Mouse (Mus musculus) limb, embryonic 12.5 days (tissue): ENCODE data around the gene Slc6a17. TPM values are rescaled to one million over a fixed set of nuclear protein-coding genes. Genes with fewer than 3 reads are reported as not detected.

Experiments
- ATAC-seq: fragments of 200-750 bp; cut with Nextera tagmentation; 2 replicates; pipeline ENCODE4 v1.8.0; 2017; ENCODE audit warnings: low read depth, moderate TSS enrichment; ENCODE audit not compliant: insufficient number of reproducible peaks, insufficient read depth, low FRiP score, low TSS enrichment
- H3K27ac ChIP-seq: fragments of 300-500 bp; sonication (generic); 2 replicates; pipeline ENCODE4 v1.5.1; 2016; ENCODE audit warnings: mild to moderate bottlenecking, moderate library complexity
- H3K27me3 ChIP-seq: fragments of 300-500 bp; sonication (generic); 2 replicates; pipeline ENCODE4 v1.6.1; 2016; ENCODE audit warnings: mild to moderate bottlenecking, moderate library complexity
- H3K36me3 ChIP-seq: fragments of 300-500 bp; sonication (generic); 2 replicates; pipeline ENCODE4 v1.6.1; 2016; ENCODE audit warnings: mild to moderate bottlenecking, moderate library complexity
- H3K4me1 ChIP-seq: fragments of 300-500 bp; sonication (generic); replicated peaks from 2 replicates; pipeline ENCODE4 v1.6.1; 2016
- H3K4me2 ChIP-seq: fragments of 300-500 bp; sonication (generic); 2 replicates; pipeline ENCODE4 v1.6.1; 2016; ENCODE audit warnings: mild to moderate bottlenecking, moderate library complexity
- H3K4me3 ChIP-seq: fragments of 300-500 bp; sonication (generic); replicated peaks from 2 replicates; pipeline ENCODE4 v1.5.1; 2016; ENCODE audit warnings: mild to moderate bottlenecking
- H3K9ac ChIP-seq: fragments of 300-500 bp; sonication (generic); replicated peaks from 2 replicates; pipeline ENCODE4 v1.6.1; 2016; ENCODE audit warnings: mild to moderate bottlenecking, moderate library complexity
- H3K9me3 ChIP-seq: fragments of 300-500 bp; sonication (generic); 2 replicates; pipeline ENCODE4 v1.6.1; 2016; ENCODE audit warnings: mild to moderate bottlenecking, moderate library complexity
- WGBS: fragments of 180-500 bp; shearing (Covaris S2); methylation state at CpG from one replicate; pipeline ENCODE4 v1.1.7; 2016; 5-methylcytosine and 5-hydroxymethylcytosine counted together
- polyA plus RNA-seq: library from polyadenylated mRNA; unstranded; fragments of >200 nt; fragmentation: Nextera tagmentation; extraction: Ambion mirVana; gene quantifications from 2 replicates; pipeline ENCODE4 v1.2.1, GENCODE M21; 2016

Gene Slc6a17
- polyA plus RNA-seq, 1 experiment from 2014 or later, result 4.5 TPM

DNA sequence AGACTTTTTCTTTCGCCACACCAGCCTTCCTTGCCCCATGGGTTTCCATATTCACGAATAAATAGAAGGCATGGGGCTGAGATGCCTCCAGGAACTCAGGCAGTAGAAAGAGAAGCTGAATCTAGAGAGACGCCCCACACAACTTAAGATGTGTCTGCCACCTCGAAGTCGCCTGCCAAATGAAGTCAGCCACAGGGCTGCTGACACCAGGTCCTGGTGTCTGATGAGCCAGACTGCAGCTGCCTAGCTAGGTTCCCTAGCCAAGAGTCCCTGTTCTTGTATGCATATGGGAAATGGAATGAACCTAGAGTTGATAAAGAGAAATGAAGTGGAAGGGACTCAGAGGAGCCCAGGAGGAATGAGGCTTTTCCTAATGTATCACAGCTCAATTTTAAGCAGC is 27.5 kb upstream of the Slc6a17 start:
- Histone ChIP-seq H3K9ac (no peak overlapping the region), H3K4me2 (no peak overlapping the region), H3K27me3 (peaks cover 50% of the 10 kb centered on the region), H3K27ac (peak overlapping the region; percentile 50; the same call in 1 of the 2 replicates), H3K4me3 (no peak overlapping the region), H3K36me3 (no peaks in the 10 kb centered on the region), H3K9me3 (no peaks in the 10 kb centered on the region), H3K4me1 (peaks cover 38% of the 10 kb centered on the region)
- 34% methylated on average over 5 of the region's 5 CpGs for WGBS
- ATAC-seq, result peak; percentile 30; the same call in 1 of the 2 replicates

DNA sequence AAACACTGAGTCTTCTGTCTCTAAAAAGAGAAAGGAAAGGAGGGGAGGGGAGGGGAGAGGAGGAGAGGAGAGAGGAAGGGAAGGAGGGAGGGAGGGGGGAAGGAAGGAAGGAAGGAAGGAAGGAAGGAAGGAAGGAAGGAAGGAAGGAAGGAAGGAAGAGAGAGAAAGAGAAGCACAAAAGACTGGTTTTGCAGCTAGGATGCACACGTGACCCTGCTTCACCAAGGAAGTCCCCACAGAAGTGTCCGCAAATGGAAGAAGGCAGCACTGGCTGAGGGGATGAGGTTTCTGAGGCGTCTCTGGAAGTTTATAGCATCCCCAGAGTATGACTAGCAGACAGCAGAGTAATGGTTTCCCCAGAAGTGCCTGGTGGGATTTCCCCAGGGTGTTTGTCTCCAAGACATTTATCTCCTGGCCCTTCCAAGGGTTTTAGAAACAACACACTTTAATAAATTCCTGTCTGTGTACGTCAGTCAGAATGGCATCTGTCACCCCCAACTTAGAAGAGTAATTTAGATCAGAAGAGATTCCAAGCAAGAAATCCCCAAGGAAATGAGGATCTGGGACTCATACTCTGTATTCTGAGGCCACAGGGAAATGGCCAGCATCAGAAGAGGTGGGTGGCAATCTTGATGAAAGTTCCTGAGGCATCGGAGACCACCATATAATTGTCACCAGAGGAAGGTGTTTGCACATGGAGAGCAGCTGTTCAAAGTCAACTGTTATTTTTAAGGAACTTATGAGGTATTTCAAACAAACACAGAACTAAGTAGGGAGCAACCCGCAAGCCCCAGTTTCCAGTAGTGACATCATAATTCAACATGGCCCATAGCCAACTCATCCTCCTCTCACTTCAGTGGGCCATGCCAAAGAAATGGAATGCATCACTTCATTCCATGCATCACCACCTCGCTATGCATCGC is 25.6 kb upstream of the Slc6a17 start:
- H3K4me3 ChIP-seq, result no peak overlapping the region
- no peak overlapping the region for H3K4me2 ChIP-seq
- H3K4me1 ChIP-seq, result peaks cover 36% of the 10 kb centered on the region
- H3K36me3 ChIP-seq, result no peaks in the 10 kb centered on the region
- 60% methylated on average over 8 of the region's 8 CpGs for WGBS
- ATAC-seq, result no peak
- H3K9ac ChIP-seq, result no peak overlapping the region
- H3K27ac ChIP-seq, result no peak overlapping the region
- H3K9me3 ChIP-seq, result no peaks in the 10 kb centered on the region
- peaks cover 48% of the 10 kb centered on the region for H3K27me3 ChIP-seq

DNA sequence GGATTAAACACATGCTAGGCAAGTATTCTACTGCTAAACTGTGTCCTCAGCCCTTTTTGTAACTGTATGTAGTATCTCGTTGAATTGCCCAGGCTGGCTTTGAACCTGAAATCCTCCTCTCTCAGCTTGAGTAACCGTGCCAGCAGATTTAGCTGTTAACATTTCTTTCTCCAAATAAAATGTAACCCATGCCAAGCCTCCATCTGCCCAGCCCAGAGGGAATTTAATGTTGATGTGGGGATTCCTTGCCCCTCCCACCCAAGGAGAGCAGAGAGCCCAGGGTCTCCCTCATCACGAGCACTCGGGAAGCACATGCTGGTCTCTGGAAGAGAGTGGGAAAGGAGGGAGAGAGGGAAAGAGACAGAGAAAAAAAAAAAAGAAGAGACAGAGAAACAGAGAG is 24.8 kb upstream of the Slc6a17 start:
- H3K9me3 ChIP-seq, result no peaks in the 10 kb centered on the region
- 43% methylated on average over 4 of the region's 4 CpGs for WGBS
- H3K27me3 ChIP-seq, result peaks cover 44% of the 10 kb centered on the region
- H3K4me2 ChIP-seq, result no peak overlapping the region
- H3K4me1 ChIP-seq, result peaks cover 37% of the 10 kb centered on the region
- no peak overlapping the region for H3K9ac ChIP-seq
- H3K36me3 ChIP-seq, result no peaks in the 10 kb centered on the region
- H3K27ac ChIP-seq, result no peak overlapping the region
- ATAC-seq, result no peak
- no peak overlapping the region for H3K4me3 ChIP-seq

DNA sequence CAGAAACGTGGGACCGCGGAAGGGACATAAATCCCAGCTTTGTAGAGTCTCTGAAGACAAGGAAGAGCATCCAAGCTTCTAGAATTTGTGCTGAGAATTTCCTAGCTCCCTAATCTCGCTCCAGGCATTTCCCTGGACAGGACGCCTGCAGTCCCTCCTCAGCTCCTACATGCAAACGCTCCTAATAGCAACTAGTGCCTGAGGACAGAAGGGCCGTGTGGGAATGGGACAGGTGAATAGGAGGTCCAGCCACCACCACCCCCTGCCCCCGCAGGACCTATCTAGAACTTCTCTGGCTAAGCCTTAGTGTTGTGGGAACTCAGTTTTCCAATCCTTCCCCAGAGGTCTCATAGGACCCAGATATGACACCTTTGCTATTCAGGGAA is 19.7 kb upstream of the Slc6a17 start:
- peaks cover 18% of the 10 kb centered on the region for H3K4me1 ChIP-seq
- peak overlapping the region; percentile 21 for H3K4me3 ChIP-seq
- WGBS, result 28% methylated on average over 8 of the region's 8 CpGs
- H3K36me3 ChIP-seq, result no peaks in the 10 kb centered on the region
- no peaks in the 10 kb centered on the region for H3K9me3 ChIP-seq
- ATAC-seq, result no peak
- no peak overlapping the region for H3K9ac ChIP-seq
- peaks cover 50% of the 10 kb centered on the region for H3K27me3 ChIP-seq
- H3K27ac ChIP-seq, result no peak overlapping the region
- peak overlapping the region; percentile 60 for H3K4me2 ChIP-seq

DNA sequence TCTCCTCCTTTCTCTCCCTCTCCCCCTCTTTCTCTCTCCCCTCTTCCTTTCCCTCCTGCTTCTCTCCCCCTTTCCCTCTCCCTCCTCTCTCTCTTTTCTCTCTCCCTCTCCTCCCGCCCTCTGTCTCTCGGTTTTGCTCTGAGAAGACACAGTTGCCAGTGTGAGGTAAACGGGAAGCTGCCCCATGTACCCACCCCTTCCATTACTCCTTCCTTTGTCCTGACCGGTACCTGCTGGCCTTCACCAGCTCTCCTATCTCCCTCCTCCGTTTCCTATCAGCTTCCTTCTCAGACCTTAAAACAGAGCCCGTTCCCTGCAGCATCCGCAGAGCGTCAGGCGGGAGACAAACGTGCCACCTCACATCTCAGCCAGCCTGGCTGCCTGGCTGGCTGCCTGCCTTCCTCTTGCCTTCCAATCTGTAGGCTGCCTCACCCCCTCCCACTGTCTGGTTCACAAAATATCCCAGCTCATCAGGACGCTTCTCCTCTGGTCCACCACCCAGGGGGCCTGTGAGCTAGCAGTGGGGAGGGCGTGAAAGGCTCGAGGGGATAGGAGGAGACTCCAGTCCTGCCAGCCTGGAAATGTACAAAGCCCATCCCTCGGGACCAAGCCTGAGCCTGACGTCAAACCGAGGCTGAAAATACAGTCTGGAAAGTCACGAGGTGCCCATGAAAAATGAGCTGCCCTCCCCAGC is 19.1 kb upstream of the Slc6a17 start:
- peak overlapping the region; percentile 37 for H3K9ac ChIP-seq
- 7% methylated on average over 17 of the region's 17 CpGs for WGBS
- peak overlapping the region; percentile 60 for H3K4me2 ChIP-seq
- no peak overlapping the region for H3K27ac ChIP-seq
- peaks cover 18% of the 10 kb centered on the region for H3K4me1 ChIP-seq
- peak overlapping the region; percentile 21 for H3K4me3 ChIP-seq
- H3K36me3 ChIP-seq, result no peaks in the 10 kb centered on the region
- H3K9me3 ChIP-seq, result no peaks in the 10 kb centered on the region
- ATAC-seq, result no peak
- H3K27me3 ChIP-seq, result peaks cover 45% of the 10 kb centered on the region

DNA sequence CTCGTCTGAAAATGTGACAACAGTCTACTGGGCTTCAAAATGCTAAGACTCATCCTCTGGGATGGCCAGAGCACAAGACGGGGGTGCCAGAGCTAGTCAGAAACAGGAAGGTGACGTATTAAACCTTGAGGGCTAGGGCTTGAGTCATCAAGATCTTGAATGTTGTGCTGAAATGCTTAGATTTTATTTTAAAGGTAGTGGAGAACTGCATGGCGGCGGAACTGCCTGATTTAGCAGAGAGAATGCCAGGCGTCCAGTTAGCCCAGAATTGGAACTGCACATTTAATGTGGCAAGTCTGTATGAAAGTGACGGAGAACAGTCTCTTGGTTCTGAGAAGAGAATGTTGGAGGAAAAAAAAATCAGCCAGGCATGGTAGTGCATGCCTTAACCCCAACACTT is 17.1 kb upstream of the Slc6a17 start:
- H3K9me3 ChIP-seq, result no peaks in the 10 kb centered on the region
- H3K4me2 ChIP-seq, result no peak overlapping the region
- H3K4me3 ChIP-seq, result no peak overlapping the region
- H3K9ac ChIP-seq, result no peak overlapping the region
- H3K4me1 ChIP-seq, result peaks cover 15% of the 10 kb centered on the region
- ATAC-seq, result no peak
- WGBS, result 80% methylated on average over 7 of the region's 7 CpGs
- H3K36me3 ChIP-seq, result no peaks in the 10 kb centered on the region
- H3K27me3 ChIP-seq, result peaks cover 34% of the 10 kb centered on the region
- H3K27ac ChIP-seq, result no peak overlapping the region

DNA sequence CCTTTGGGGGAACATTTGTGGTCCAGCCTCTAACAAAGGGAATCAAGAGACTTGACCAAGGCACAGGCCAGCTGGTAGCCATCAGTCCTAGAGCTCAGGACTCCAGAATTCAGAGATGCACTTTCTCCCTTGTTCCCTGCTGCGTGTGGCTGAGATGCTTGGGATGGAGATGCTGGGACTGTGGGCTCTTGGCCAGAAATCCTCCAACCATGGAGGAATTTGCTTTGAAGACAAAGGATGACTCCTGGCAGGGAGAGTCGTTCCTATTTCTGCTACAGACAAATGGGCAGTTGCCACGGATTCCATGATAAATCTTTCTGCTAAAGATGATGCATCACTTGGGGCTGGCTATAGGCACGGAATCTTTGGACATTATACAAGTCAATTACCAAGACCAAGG is 15.7 kb upstream of the Slc6a17 start:
- no peak for ATAC-seq
- no peak overlapping the region for H3K4me2 ChIP-seq
- H3K4me3 ChIP-seq, result no peak overlapping the region
- no peak overlapping the region for H3K9ac ChIP-seq
- H3K36me3 ChIP-seq, result no peaks in the 10 kb centered on the region
- H3K9me3 ChIP-seq, result no peaks in the 10 kb centered on the region
- WGBS, result 70% methylated on average over 4 of the region's 4 CpGs
- peaks cover 29% of the 10 kb centered on the region for H3K27me3 ChIP-seq
- peaks cover 13% of the 10 kb centered on the region for H3K4me1 ChIP-seq
- no peak overlapping the region for H3K27ac ChIP-seq

DNA sequence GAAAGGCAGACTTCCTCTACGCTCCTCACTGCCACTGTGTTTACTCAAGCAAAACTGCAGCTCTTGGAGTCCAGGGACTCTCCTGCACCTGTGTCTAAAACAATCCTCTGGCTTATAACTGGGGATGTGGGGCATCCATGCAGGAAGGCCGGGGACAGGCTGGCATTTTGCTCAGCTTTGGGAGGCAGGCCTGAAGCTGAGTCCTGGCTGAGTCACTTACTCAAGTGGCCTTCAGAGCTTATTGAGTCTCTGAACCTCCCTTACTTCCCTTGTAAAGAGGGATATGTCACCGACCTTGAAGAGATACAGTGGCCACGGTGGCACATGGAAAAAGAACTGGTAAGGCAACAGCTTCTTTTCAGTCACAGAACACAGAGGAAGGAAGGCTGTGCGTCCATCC is 12.8 kb upstream of the Slc6a17 start:
- no peak overlapping the region for H3K27ac ChIP-seq
- 83% methylated on average over 5 of the region's 5 CpGs for WGBS
- no peak for ATAC-seq

DNA sequence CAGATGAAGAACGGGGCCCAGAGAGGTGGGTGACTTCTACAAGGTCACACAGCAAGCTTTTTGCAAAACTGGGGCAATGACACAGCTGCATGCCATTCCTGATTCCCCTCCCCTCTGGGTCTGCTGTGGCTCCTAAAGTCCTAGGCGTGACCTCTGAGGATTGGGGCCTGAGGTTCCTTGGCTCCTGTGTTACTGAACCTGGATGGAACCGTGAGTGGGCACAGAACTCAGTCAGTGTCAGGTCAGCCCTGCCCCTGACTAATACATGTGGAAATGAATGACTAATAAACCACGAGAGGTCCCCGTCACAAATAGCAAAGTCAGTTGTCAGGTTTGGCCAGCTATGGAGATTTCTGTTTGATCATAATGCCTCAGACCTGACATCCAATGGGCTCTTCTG is 11.4 kb upstream of the Slc6a17 start:
- Histone ChIP-seq H3K4me1 (peaks cover 10% of the 10 kb centered on the region), H3K9ac (no peak overlapping the region), H3K4me3 (no peak overlapping the region), H3K9me3 (no peaks in the 10 kb centered on the region), H3K27me3 (no peaks in the 10 kb centered on the region), H3K4me2 (no peak overlapping the region), H3K27ac (no peak overlapping the region), H3K36me3 (no peaks in the 10 kb centered on the region)
- 68% methylated on average over 5 of the region's 5 CpGs for whole genome bisulfite sequencing
- no peak for ATAC-seq

More for the DNA sequence above, 12.8 kb upstream of the Slc6a17 start:
- Histone ChIP-seq H3K4me3 (no peak overlapping the region), H3K9ac (no peak overlapping the region), H3K36me3 (no peaks in the 10 kb centered on the region), H3K4me1 (peaks cover 10% of the 10 kb centered on the region), H3K9me3 (no peaks in the 10 kb centered on the region), H3K27me3 (peaks cover 6% of the 10 kb centered on the region), H3K4me2 (no peak overlapping the region)

DNA sequence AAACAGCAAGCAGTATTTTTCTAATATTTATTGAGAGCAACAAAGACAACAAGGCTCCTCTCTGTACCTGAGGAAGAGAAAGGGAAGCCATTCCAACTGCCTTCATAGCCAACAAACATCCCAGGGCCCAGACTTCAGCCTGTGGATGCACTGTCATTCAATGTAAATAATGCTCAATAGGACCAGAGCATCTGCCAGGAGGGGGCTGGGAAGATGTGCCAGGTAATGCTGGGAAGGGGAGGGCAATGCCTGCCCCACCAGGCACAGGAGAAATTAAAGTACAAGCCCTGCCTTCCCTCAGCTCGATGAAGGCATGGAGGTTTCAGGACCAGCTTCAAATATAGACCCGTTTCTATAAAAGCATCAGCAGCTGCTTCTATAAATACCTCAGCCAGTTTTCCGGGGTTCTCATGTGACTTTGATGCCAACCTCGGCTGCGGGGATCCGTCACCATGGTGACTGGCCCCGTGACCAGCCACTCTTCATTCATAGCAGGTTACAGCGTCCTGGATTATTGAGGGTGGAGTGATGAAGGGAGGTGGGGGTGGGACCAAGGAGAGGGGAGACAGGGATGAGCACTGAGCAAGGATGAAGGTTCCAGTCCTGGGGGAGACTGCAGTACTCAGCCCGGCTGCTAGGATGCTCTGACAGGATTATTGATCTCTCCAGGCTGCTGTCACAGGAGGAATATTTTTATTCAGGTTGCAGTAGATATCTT is 10.7 kb upstream of the Slc6a17 start:
- no peaks in the 10 kb centered on the region for H3K27me3 ChIP-seq
- H3K9ac ChIP-seq, result no peak overlapping the region; the same call in 1 of the 2 replicates
- H3K4me1 ChIP-seq, result peaks cover 10% of the 10 kb centered on the region
- 28% methylated on average over 9 of the region's 9 CpGs for WGBS
- H3K36me3 ChIP-seq, result no peaks in the 10 kb centered on the region
- no peak overlapping the region for H3K4me3 ChIP-seq
- no peak overlapping the region for H3K27ac ChIP-seq
- H3K9me3 ChIP-seq, result no peaks in the 10 kb centered on the region
- ATAC-seq, result no peak
- peak overlapping the region; percentile 33 for H3K4me2 ChIP-seq

DNA sequence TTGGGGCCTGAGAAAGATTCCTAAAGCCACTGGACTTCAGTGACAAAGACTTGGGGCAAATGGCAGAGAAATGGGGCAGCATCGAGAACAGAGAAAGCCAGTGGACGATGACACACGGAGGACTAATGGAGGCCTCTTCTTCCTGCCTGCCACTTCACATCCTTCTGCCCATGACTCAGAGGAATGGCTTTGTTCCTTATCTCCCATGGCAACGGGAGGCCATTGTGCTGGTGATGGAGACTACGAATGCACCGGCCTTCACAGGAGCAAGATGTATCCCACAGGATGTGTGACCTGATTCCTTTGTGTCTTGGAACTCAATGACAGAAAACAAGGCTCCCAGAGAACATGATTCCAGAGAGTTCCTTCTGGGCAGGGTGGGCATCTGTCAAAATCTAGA is 6.7 kb upstream of the Slc6a17 start:
- H3K36me3 ChIP-seq, result no peaks in the 10 kb centered on the region
- H3K4me2 ChIP-seq, result no peak overlapping the region
- no peak overlapping the region for H3K9ac ChIP-seq
- H3K4me1 ChIP-seq, result peaks cover 10% of the 10 kb centered on the region
- no peak overlapping the region for H3K27ac ChIP-seq
- no peak overlapping the region for H3K4me3 ChIP-seq
- no peak for ATAC-seq
- H3K9me3 ChIP-seq, result no peaks in the 10 kb centered on the region
- H3K27me3 ChIP-seq, result peaks cover 10% of the 10 kb centered on the region; the same call in 1 of the 2 replicates
- WGBS, result 79% methylated on average over 6 of the region's 6 CpGs
